Mouse (Mus musculus) myocyte (in vitro differentiated cells): Measurements from ENCODE around the gene Prrx1.

Experiments
- CEBPB ChIP-seq: IDR thresholded peaks from 2 replicates; pipeline ENCODE4 v1.6.1; 2011; ENCODE audit warnings: mild to moderate bottlenecking, moderate library complexity; ENCODE audit not compliant: poor library complexity, insufficient read depth, severe bottlenecking
- E2F4 ChIP-seq: IDR thresholded peaks from one replicate; pipeline ENCODE4 v1.6.1; 2011; ENCODE audit warnings: mild to moderate bottlenecking, control low read depth, moderate library complexity; ENCODE audit not compliant: insufficient read depth
- MAX ChIP-seq: IDR thresholded peaks from one replicate; pipeline ENCODE4 v1.6.1; 2011; ENCODE audit warnings: low read depth, mild to moderate bottlenecking, control low read depth
- MYOD1 ChIP-seq, 3 experiments: IDR thresholded peaks; one replicate each; pipeline ENCODE4 v1.6.1; 2011; ENCODE audit warnings: control low read depth in 2 of 3, low read depth in 2 of 3, mild to moderate bottlenecking in 2 of 3, moderate library complexity in 1 of 3; ENCODE audit not compliant: insufficient read length in 2 of 3, control insufficient read depth in 1 of 3
- MYOG ChIP-seq, 3 experiments: IDR thresholded peaks; one replicate each; pipeline ENCODE4 v1.6.1; 2011; ENCODE audit warnings: control low read depth in 2 of 3, low read depth in 2 of 3, mild to moderate bottlenecking in 2 of 3; ENCODE audit not compliant: insufficient read length in 2 of 3, control insufficient read depth in 1 of 3, insufficient read depth in 1 of 3
- POLR2A ChIP-seq: IDR thresholded peaks from one replicate; pipeline ENCODE4 v1.6.1; 2011; ENCODE audit warnings: low read depth, mild to moderate bottlenecking, control low read depth, moderate library complexity; ENCODE audit not compliant: insufficient read length
- POLR2AphosphoS2 ChIP-seq: IDR thresholded peaks from one replicate; pipeline ENCODE4 v1.6.1; 2011; ENCODE audit warnings: low read depth, control low read depth; ENCODE audit not compliant: insufficient read length
- SRF ChIP-seq: IDR thresholded peaks from one replicate; pipeline ENCODE4 v1.6.1; 2011; ENCODE audit warnings: low read depth; ENCODE audit not compliant: control insufficient read depth, insufficient read length
- TCF12 ChIP-seq: IDR thresholded peaks from one replicate; pipeline ENCODE4 v1.6.1; 2011; ENCODE audit warnings: mild to moderate bottlenecking, control low read depth; ENCODE audit not compliant: poor library complexity, insufficient read depth, severe bottlenecking
- TCF3 ChIP-seq: IDR thresholded peaks from one replicate; pipeline ENCODE4 v1.6.1; 2011; ENCODE audit warnings: low read depth, control low read depth; ENCODE audit not compliant: insufficient read length
- USF1 ChIP-seq: IDR thresholded peaks from one replicate; pipeline ENCODE4 v1.6.1; 2011; ENCODE audit warnings: low read depth, mild to moderate bottlenecking, control low read depth, moderate library complexity

DNA sequence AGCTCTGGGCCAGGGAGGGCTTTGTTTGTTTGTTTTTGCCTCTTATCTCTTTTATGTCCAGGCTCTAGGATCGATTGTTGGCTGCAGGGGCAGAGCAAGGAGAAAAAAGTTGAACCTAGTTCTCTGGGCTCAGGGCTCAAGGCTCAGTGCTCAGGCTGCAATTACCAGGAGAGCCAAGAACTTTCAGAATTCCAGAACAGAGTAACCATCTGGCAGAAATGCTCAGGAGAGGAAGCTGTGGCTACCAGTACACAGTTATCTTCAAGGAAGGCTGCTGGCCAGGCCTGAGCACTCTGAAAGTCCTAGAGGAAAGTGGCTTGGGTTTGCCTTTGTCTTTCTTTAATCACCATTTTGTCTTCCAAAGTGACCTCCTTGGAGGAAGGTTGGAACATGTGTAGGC, 3.4 kb upstream of the Prrx1 start:
- no peak for TF ChIP-seq CEBPB
- TF ChIP-seq POLR2A: no peak
- TF ChIP-seq MYOD1 (IDR thresholded peaks at IDR 0.05; ENCODE audit: control insufficient read depth in 1 of 3, insufficient read length in 2 of 3, low read depth in 2 of 3): no peak
- TF ChIP-seq MYOG (IDR thresholded peaks at IDR 0.05; ENCODE audit: control insufficient read depth in 1 of 3, insufficient read depth in 1 of 3, insufficient read length in 2 of 3, low read depth in 2 of 3): no peak
- TF ChIP-seq POLR2AphosphoS2: no peak
- no peak for TF ChIP-seq MAX
- no peak for TF ChIP-seq USF1
- no peak for TF ChIP-seq E2F4
- no peak for TF ChIP-seq TCF12
- TF ChIP-seq SRF: no peak
- TF ChIP-seq TCF3: no peak
